Mouse (Mus musculus) liver, embryonic 14.5 days (tissue): ENCODE data around the gene Asic5. TPM values are rescaled to one million over a fixed set of nuclear protein-coding genes. Genes with fewer than 3 reads are reported as not detected.

Experiments used
- ATAC-seq: fragments of 200-750 bp; cut with Nextera tagmentation; 2 replicates; pipeline ENCODE4 v1.8.0; 2017; ENCODE audit warnings: moderate number of reproducible peaks, mild to moderate bottlenecking, moderate library complexity; ENCODE audit not compliant: insufficient read depth
- DNase-seq, 3 experiments: peaks; one replicate each; pipeline ENCODE4 v3.0.0-alpha.2; 2012 to 2013; ENCODE audit warnings: low read depth in 3 of 3, low spot score in 3 of 3
- H3K27ac ChIP-seq: fragments of 300-500 bp; sonication (generic); 2 replicates; pipeline ENCODE4 v1.5.1; 2014; ENCODE audit warnings: moderate library complexity, mild to moderate bottlenecking, control low read depth, inconsistent platforms
- H3K27me3 ChIP-seq: fragments of 300-500 bp; sonication (generic); 2 replicates; pipeline ENCODE4 v1.6.1; 2014; ENCODE audit warnings: mild to moderate bottlenecking, low read length, moderate library complexity; ENCODE audit not compliant: control insufficient read depth, insufficient read depth
- H3K36me3 ChIP-seq: fragments of 300-500 bp; sonication (generic); replicated peaks from 2 replicates; pipeline ENCODE4 v1.6.1; 2014; ENCODE audit warnings: low read depth; ENCODE audit not compliant: control insufficient read depth, insufficient read depth
- H3K4me1 ChIP-seq, 2 experiments: fragments of 200-500 bp in 1 of 2; fragments of 300-500 bp in 1 of 2; sonication (generic) in 1 of 2; replicated peaks; 2 replicates each; pipeline ENCODE4 v1.6.1; 2012 to 2014; ENCODE audit warnings: antibody characterized with exemption in 1 of 2, inconsistent platforms in 1 of 2, low read length in 1 of 2; ENCODE audit not compliant: control insufficient read depth in 2 of 2, insufficient read depth in 2 of 2
- H3K4me2 ChIP-seq: fragments of 300-500 bp; sonication (generic); 2 replicates; pipeline ENCODE4 v1.6.1; 2014; ENCODE audit warnings: low read depth, mild to moderate bottlenecking, control low read depth, moderate library complexity
- H3K4me3 ChIP-seq, 2 experiments: fragments of 200-500 bp in 1 of 2; fragments of 300-500 bp in 1 of 2; sonication (generic) in 1 of 2; 2 replicates each; pipeline ENCODE4 v1.5.1; 2012 to 2014; ENCODE audit warnings: low read depth in 2 of 2, low read length in 2 of 2, mild to moderate bottlenecking in 2 of 2, control low read depth in 1 of 2, inconsistent platforms in 1 of 2, moderate library complexity in 1 of 2; ENCODE audit not compliant: insufficient read depth in 1 of 2
- H3K9ac ChIP-seq: fragments of 300-500 bp; sonication (generic); replicated peaks from 2 replicates; pipeline ENCODE4 v1.6.1; 2014; ENCODE audit warnings: mild to moderate bottlenecking, control low read depth, moderate library complexity
- H3K9me3 ChIP-seq: fragments of 300-500 bp; sonication (generic); 2 replicates; pipeline ENCODE4 v1.6.1; 2016; ENCODE audit warnings: low read length, mixed read lengths; ENCODE audit not compliant: control insufficient read depth
- CTCF ChIP-seq: IDR thresholded peaks from 2 replicates; pipeline ENCODE4 v1.5.1; 2016; ENCODE audit warnings: antibody characterized with exemption, low read depth, control low read depth
- EP300 ChIP-seq: IDR thresholded peaks from 2 replicates; pipeline ENCODE4 v1.6.1; 2016; ENCODE audit warnings: antibody characterized with exemption, low read depth
- WGBS: fragments of 180-500 bp; shearing (Covaris S2); extraction: QIAGEN DNeasy Blood & Tissue Kit; methylation state at CpG from one replicate; pipeline ENCODE4 v1.1.7; 2014; ENCODE audit not compliant: insufficient replicate concordance; 5-methylcytosine and 5-hydroxymethylcytosine counted together
- polyA plus RNA-seq, 2 experiments: library from polyadenylated mRNA; depleted of rRNA in 1 of 2; stranded (reverse) in 1 of 2; unstranded in 1 of 2; fragments of >200 nt; fragmentation: Nextera tagmentation in 1 of 2; extraction: Ambion mirVana in 1 of 2; gene quantifications; 2 replicates each; pipeline versions ENCODE4 v1.2.1 to v1.2.3; 2012 to 2014

Gene Asic5
- polyA plus RNA-seq, 2 experiments, result not detected

DNA sequence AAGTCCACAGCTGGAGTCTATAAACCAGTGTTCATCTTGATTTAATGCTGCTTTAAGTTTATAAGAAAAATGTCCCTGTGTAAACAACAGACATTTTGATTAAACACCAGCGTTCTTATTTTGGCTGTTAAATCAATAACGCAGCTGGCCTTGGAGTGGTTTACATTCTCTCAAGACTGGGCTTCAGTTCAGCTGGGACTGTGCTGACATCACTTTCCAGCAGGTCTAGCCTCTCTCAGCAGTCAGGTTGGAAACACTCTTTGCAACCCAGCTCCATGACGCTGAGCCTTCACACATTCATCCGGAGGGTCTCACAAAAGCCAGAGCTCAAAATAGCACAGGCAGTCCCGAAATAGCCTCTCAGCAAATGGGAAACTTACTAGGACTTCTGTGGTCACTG, 75.1 kb downstream of the Asic5 start:
- ATAC-seq (no peak), DNase-seq (no peak)
- Histone ChIP-seq H3K27ac (no peak overlapping the region), H3K4me3 (no peak overlapping the region), H3K27me3 (no peaks in the 10 kb centered on the region), H3K9me3 (no peaks in the 10 kb centered on the region), H3K9ac (no peak overlapping the region), H3K36me3 (no peaks in the 10 kb centered on the region), H3K4me1 (peaks cover 0 to 8% of the 10 kb centered on the region in 2 experiments; a peak in 2 of 4 replicates), H3K4me2 (no peak overlapping the region)
- WGBS, result 26% methylated on average over 5 of the region's 5 CpGs
- TF ChIP-seq EP300 (no peak), CTCF (no peak)

- 21% methylated on average over 9 of the region's 9 CpGs for WGBS
- no peaks in the 10 kb centered on the region for H3K36me3 ChIP-seq
- no peak overlapping the region for H3K4me2 ChIP-seq
- no peak overlapping the region for H3K27ac ChIP-seq
- DNase-seq, result no peak
- ATAC-seq, result peak; percentile 59; the same call in 1 of the 2 replicates
- no peak overlapping the region for H3K4me3 ChIP-seq
- no peaks in the 10 kb centered on the region for H3K27me3 ChIP-seq
- H3K4me1 ChIP-seq, result peaks cover 0 to 11% of the 10 kb centered on the region in 2 experiments; a peak in 2 of 4 replicates
- H3K9ac ChIP-seq, result no peak overlapping the region
- TF ChIP-seq EP300, result no peak
- H3K9me3 ChIP-seq, result no peaks in the 10 kb centered on the region
Measured at GRCm38 (mm10) chr3:82061402-82062180, 79.5 kb downstream of the Asic5 start.

- 59% methylated on average over 5 of the region's 5 CpGs for WGBS
- Histone ChIP-seq H3K27me3 (no peaks in the 10 kb centered on the region), H3K27ac (no peak overlapping the region), H3K9me3 (no peaks in the 10 kb centered on the region), H3K36me3 (no peaks in the 10 kb centered on the region), H3K4me1 (peaks cover 0 to 4% of the 10 kb centered on the region in 2 experiments; a peak in 1 of 4 replicates), H3K9ac (no peak overlapping the region), H3K4me3 (no peak overlapping the region), H3K4me2 (no peak overlapping the region)
- TF ChIP-seq CTCF, result no peak
- no peak for TF ChIP-seq EP300
- ATAC-seq (no peak), DNase-seq (no peak)
Measured at GRCm38 (mm10) chr3:82067830-82068229, 85.7 kb downstream of the Asic5 start.

Other genes starting within 250 kb of the Asic5 start
- 1.7 and 2.5 TPM in 2 replicates for gene Ctso, start 49.7 kb upstream of the Asic5 start, polyA plus RNA-seq (2012; rRNA removed)
- 4.7 and 5.1 TPM in 2 replicates for gene Ctso, start 49.7 kb upstream of the Asic5 start, polyA plus RNA-seq (2014; fragmentation: Nextera tagmentation; extraction: Ambion mirVana)
- 0.02 TPM in 1 of 2 replicates, not detected in the other for gene Tdo2, start 6.1 kb upstream of the Asic5 start, polyA plus RNA-seq (2012; rRNA removed)
- gene Tdo2, start 6.1 kb upstream of the Asic5 start, polyA plus RNA-seq (2014; fragmentation: Nextera tagmentation; extraction: Ambion mirVana), result 0.17 and 0.18 TPM in 2 replicates
- 3.5 and 4.5 TPM in 2 replicates for gene Gucy1b1, start 92.4 kb downstream of the Asic5 start, polyA plus RNA-seq (2012; rRNA removed)
- gene Gucy1b1, start 92.4 kb downstream of the Asic5 start, polyA plus RNA-seq (2014; fragmentation: Nextera tagmentation; extraction: Ambion mirVana), result 5.8 and 6.8 TPM in 2 replicates
- 2.1 and 2.6 TPM in 2 replicates for gene Gucy1a1, start 163.5 kb downstream of the Asic5 start, polyA plus RNA-seq (2012; rRNA removed)
- 4.7 and 5.1 TPM in 2 replicates for gene Gucy1a1, start 163.5 kb downstream of the Asic5 start, polyA plus RNA-seq (2014; fragmentation: Nextera tagmentation; extraction: Ambion mirVana)